Mouse (Mus musculus) left cerebral cortex, adult 8-10 months (tissue): ENCODE measurements at regions not wholly inside any gene's neighbourhood (a gene's known extent, or its start where the extent isn't known, plus 50 kb on each side); places are given as distances from the start of the nearest gene placed in this dataset.

ENCODE experiments used
- DNase-seq, 2 experiments: peaks; one replicate each; pipeline ENCODE4 v3.0.0; 2022; ENCODE audit warnings: low spot score in 2 of 2

DNA sequence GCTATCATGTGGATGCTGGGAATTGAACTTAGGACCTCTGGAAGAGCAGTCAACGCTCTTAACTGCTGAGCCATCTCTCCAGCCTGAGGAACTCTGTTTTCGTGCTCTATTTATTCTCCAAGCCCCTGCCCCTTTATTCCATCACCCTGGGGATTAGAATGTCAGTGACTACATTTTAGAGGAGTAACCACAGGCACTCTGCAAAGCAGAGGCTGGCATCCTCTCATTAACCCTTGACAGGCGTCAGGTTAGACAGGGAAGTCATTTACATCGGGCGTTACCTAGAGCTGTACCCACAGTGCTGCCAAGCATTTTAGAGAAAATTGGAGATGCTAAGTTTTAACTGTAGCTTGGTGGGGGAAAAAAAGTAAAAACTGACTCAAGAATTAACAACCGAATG lies 105.4 kb upstream of the Krr1 start:
- no peak for DNase-seq

- DNase-seq: no peak
Measured at GRCm38 (mm10) chr10:111867538-111867937, 104.9 kb upstream of the Krr1 start.

GRCm38 (mm10) chr10:111880354-111880753 lies 92.1 kb upstream of the Krr1 start:
- no peak for DNase-seq

DNA sequence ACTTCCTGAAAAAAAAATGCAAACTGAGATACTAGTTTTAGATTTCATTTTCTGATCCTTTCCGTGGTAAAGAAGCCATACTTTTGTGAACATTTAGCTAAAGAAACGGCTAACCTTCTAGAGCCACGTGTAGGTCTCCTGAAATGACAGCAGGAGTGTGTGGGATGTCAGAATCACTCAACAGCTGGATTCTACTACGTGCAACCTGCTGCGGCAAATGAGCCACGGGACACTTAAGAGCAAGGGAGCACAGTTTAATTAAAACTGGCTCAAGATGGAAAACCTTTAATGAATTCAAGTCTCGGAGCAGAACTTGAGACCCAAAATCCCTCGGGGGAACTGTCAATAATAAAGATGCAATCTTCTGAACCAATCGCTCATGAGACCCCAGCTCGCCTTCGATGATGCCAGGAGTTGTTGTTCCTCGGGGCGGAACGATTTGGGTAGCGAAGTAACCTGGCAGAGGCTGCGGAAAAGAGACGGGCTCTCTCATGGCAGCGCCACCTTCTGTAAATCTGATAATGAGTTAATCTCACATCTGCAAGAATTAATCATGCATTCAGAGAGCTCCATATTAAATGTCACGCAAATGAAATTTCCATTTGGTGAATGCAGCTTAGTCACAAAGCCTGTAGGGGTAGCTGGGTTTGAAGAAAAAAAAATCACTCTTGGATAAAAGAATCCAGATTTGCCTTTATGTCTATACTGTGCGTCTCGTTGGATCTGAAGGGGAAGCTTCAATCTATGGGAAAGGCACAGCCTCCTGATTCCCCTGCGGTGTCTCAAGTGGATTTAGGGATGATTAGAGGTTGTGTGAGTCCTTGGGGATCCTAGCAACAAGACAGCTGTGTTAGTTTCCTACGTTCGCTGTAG lies 90.9 kb upstream of the Krr1 start:
- DNase-seq: no peak

DNA sequence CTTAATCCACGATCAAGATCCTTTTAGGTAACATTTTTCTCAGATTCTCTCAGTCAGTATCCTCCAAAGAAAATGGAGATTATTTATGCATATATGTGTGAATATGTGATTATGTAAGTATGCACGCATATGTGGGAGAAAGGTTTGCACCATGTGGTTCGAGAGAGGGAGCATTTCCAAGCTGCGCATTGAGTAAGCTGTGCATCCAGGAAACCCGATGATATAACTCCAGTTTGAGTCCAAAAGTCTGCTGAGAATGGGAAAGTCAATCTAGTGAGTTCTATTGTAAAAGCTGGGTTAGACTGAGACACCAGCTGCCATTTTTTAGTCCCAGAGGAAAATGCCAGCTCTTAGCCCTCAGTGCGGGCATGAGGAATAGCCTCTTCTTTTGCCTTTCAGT lies 89.9 kb upstream of the Krr1 start:
- peak in 1 of 2 experiments; percentile 58 for DNase-seq

- no peak for DNase-seq
Measured at GRCm38 (mm10) chr10:111884701-111885100, 87.8 kb upstream of the Krr1 start.

GRCm38 (mm10) chr10:111889111-111889510 lies 83.4 kb upstream of the Krr1 start:
- DNase-seq: no peak

DNA sequence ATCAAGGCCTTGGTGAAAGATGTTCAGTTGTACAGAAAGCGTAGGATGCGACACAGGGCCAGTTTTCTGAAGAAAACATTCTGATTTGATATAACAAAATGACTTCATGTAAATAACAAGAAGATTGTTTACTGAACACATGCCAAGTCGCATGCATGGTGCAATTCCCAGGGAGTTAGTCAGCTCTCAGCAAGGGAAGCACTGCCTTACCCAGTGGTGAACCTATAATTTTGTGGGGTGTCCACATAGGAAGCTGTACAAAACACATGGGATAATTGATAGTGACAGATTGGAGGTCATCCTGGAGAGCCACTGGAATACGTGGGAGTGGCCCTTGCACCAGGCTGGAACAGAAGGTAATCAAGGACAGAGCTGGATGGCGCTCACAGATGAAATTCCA lies 79.0 kb upstream of the Krr1 start:
- DNase-seq: no peak

- DNase-seq: no peak
Measured at GRCm38 (mm10) chr10:111893941-111894340, 78.5 kb upstream of the Krr1 start.

- DNase-seq: no peak
Measured at GRCm38 (mm10) chr10:111897361-111897760, 75.1 kb upstream of the Krr1 start.

- DNase-seq: no peak
Measured at GRCm38 (mm10) chr10:111900723-111901716, 71.4 kb upstream of the Krr1 start.

- DNase-seq: no peak
Measured at GRCm38 (mm10) chr10:111903956-111904355, 68.5 kb upstream of the Krr1 start.

DNA sequence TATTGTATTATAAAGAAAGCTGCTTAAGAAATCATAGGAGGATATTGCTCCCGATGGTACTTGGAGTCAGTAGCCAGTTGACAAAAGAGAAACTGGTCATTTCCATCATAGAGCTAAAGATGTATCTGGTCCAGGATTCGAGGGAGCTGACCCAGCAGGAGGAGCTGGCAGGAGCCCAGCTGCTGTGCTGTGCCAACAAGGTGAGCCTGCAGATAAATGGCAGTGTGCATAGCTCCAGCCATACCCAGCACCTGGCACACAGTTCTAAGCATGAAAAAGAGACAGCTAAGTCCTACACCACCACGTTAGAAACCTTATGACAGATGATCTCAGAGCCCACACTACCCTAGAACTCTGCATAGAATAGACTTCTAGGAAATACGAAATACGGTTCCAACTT lies 64.6 kb upstream of the Krr1 start:
- DNase-seq: no peak

GRCm38 (mm10) chr10:111912561-111912960 lies 59.9 kb upstream of the Krr1 start:
- no peak for DNase-seq

GRCm38 (mm10) chr10:111913066-111913785 lies 59.2 kb upstream of the Krr1 start:
- no peak for DNase-seq

DNA sequence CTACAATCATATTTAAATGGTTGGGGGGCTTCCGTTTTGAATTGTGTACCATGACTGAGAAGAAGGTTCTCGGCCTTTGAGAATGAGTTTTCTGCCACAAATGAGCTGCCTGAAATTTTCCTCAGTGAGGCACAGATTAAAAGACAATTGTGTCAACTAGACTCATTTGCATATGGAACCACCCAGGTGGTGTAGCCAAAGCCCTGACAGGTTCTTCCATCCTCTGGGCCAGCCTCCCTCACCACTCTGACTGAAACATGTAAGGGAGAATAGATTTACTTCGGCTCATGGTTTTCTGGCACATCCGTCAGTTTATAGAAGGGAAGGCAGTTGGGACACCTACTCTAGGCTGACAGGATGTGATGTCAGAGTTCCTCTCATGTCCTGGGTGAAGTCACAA lies 58.2 kb upstream of the Krr1 start:
- no peak for DNase-seq

DNA sequence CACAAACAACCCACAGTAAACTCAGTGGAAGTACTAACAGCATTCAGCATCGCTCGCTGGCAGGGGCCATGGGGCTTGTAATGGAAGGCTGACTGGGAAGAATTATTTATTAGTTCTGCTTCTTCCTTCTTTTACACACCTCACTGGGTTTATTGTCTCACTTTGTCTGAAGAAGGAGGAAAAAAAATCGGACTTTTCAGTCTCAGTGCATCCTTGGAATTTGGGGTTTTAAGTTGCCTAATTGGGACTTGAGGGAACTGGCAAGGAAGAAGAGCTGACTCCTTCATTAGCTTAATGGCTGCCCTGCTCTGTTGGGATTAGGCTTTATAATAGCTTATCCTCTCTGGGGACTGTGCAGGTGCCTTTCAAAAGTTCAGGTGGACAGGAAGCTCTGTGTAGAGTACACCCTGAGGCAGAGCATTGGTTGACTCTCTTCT lies 54.4 kb upstream of the Krr1 start:
- no peak for DNase-seq

- DNase-seq: no peak
Measured at GRCm38 (mm10) chr10:111919475-111919874, 53.0 kb upstream of the Krr1 start.

- DNase-seq: no peak
Measured at GRCm38 (mm10) chr10:111921492-111921891, 51.0 kb upstream of the Krr1 start.
